Mouse (Mus musculus) layer of hippocampus, postnatal 10 days (tissue): ENCODE measurements at regions not wholly inside any gene's neighbourhood (a gene's known extent, or its start where the extent isn't known, plus 50 kb on each side); places are given as distances from the start of the nearest gene placed in this dataset.
A peak's percentile ranks its signal among the peaks of the same experiment; 100 is the strongest.

Source experiments
- DNase-seq, 2 experiments: peaks; one replicate each; pipeline ENCODE4 v3.0.0; 2021; ENCODE audit warnings: low spot score in 2 of 2

DNA sequence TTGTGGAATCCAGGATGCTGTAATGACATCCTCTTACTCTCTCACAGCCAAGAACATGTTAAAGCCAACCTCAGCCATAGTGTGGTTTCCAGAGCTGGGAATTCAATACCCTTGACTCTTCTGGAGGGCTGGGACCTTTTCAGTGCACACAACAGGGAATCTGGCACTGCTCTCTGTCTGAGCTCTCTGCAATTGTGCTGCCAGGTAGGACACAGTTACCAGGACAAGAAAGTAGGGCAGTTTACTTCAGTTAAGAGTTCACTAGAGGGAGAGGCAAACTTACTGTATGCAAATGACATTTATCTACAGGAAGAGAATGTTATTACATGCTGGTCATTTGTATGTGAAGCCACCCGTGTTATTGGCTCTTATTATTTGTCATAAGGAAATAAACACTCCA lies 197.6 kb downstream of the Arl4a start:
- no peak for DNase-seq

DNA sequence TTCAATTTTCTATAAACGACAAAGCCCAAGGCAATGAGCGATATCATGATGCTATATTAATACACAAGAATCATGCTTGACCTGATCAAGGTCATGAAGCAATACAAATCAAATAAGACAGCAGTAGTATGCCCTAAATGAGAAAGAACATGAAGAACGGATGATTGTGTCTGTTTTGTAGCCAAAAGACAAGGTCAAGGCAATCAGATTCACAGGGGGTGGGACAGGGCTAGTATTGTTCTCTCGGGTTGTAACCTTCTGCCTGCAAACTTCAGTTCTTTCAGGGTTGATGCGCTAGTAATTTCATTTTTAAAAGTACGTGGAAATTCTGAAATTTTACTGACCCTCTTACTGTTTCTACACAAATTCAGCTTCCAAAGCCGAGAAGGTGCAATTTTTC lies 206.7 kb downstream of the Arl4a start:
- no peak for DNase-seq

- DNase-seq = no peak
Observed at GRCm38 (mm10) chr12:39830530-39830929, 207.3 kb downstream of the Arl4a start.

DNA sequence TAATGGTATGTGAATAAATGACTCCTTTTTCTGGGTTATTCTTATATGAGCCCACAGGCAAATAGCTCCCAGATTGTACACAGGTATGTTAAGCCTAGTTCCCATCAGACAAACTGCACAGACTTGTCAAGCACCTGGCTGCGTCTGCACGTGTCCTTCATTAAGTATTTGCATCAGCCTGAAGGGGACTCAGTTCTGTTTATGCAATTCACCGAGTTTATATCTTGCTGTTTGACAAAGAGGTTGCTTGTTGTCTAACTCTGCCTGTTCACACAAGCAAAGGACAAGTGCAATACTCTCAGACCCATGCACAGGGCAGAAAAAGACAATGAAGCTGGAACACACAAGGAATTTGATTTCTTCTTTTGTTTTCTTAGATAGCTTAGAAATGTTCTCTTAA lies 215.2 kb downstream of the Arl4a start:
- DNase-seq = no peak

GRCm38 (mm10) chr12:39801536-39801935 lies 236.3 kb downstream of the Arl4a start:
- no peak for DNase-seq

DNA sequence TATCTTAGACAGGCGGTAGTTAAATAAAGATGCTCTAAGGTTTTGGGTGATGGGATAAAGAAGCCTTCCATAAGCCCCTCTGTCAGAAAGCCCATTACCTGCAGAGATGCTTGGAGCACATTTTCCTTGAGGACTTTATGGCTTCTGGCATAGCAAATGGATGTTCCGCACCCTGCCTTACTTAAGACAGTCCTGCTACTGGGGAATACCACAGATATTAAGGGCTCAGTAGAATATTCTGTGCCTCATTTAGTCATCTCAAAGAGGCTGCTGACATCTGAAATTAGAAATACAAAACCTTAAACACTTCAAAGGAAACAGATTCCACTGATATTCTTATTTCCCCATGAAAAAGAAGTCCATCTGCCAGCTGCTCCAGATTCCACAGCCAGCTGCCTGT lies 240.0 kb downstream of the Arl4a start:
- peak; percentile 5 to 13 for DNase-seq

DNA sequence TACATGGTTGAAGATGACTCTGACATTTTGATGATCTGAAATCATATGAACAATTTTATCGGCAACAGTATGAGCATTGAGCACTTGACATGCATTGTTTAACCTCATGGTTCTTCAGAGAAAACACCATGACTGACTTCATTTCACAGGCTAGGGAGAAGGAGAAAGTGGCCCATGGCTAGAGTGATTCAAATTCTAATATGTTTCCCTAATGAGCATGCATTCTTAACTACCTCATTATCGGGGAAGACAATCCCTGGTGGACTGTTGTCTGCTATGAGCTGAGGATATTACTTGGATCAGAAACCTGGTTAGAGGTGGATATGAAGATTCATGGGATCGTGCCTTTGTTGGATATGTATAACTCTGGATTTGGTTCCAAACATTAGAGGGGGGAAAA lies 240.9 kb downstream of the Arl4a start:
- no peak for DNase-seq

GRCm38 (mm10) chr12:39785026-39785425 lies 252.8 kb downstream of the Arl4a start:
- no peak for DNase-seq

GRCm38 (mm10) chr12:39784532-39784931 lies 253.3 kb downstream of the Arl4a start:
- no peak for DNase-seq

GRCm38 (mm10) chr12:39776173-39776572 lies 261.7 kb downstream of the Arl4a start:
- DNase-seq = no peak

- DNase-seq = no peak
Observed at GRCm38 (mm10) chr12:39766988-39767387, 270.8 kb downstream of the Arl4a start.

DNA sequence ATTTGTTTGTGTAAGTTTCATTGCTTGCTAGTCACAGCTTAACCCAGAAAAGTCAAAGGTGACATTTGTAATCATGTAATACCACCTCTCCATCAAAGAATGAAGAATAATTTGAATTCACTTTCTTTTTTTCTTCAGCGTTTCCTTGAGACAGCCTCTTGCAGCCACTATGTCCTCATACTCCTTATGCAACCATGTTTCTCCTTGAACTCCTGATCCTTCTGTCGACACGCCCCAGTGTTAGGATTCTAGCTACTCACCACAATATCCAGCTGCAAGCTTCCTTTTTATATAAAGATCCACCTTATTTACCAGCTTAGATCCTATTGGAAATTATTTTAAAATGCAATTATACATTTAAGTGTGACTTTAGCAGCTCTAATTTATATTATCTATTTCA lies 274.3 kb downstream of the Arl4a start:
- DNase-seq = no peak

- DNase-seq = no peak
Observed at GRCm38 (mm10) chr12:39761946-39762345, 275.9 kb downstream of the Arl4a start.

DNA sequence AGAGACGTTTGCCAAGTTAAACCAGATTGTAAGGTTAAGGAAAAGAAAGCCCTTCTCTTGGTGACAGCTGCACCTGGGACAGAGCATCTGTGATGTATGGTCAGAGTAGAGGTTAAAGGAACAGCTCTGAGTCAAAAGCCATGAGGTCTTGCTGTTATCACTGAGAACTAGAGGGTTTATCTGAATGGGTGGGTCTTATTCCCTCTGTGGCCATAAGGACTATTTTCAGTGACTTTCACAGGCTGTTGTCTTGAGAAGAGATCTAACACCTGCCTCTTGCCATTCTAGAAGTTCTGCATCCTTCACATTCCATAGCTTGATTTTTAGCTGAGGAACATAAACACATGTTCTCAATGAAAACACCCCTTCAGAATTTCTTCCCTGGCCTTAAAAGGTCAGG lies 276.5 kb downstream of the Arl4a start:
- DNase-seq = no peak

- DNase-seq = no peak
Observed at GRCm38 (mm10) chr12:39757975-39758374, 279.9 kb downstream of the Arl4a start.

DNA sequence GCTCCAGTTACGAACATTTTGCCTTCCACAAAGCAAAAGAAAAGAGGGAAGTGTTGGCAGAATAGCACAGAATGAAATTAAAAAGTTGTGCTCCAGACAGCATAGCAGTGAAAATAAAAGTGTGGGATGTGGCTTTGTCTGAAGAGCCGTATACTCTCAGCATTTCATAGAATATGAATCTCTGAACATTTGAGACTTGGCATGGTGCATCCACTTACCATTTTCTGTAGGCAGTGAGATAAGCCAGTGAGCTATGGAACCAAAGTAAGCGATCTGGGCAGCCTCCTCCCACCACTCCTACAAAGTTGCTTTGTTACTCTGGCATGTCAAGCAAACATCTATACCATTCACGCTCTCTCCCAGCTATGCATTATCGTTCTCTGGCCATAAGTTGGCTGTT lies 286.0 kb downstream of the Arl4a start:
- DNase-seq = no peak

DNA sequence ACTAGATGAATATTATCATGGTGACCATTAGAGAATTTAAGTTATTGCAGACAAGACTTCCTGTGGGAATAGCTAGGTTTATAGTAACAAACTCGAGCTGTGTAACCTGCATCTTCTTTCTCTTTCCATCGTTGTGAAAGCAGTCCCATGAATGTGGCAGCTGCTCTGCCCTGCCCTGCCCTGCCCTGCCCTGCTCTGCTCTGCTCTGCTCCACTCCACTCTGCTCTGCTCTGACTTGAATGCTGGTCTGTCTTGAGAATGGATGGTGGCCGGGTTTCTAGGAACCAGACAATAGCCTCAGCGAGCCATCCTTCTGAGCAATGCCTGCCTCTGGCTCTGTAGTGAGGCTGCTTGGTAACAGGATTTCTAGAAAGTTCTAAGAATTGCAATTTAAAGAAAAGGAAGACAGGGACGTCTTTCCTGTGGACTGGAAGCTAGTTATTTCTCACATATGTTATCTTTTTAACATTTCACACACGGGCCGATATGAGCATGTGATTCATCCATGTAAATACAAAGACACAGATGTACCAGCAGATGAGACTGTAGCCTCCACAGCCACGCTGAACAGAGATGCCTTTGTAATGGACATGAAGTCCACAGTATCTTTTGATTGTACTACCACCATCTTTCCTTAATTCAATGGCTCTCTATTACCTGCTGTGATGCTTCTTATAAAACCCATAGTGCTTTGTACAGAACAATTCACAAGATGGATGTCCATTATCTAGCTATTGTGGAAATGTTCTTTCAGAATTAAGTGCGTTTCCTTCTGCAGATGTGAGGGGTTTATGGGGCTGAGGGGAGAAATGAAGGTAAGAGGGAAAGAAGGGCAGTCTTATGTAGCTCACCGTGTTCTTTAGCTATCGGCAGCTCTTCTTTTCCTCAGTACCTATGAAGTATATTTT lies 295.4 kb downstream of the Arl4a start:
- no peak for DNase-seq

DNA sequence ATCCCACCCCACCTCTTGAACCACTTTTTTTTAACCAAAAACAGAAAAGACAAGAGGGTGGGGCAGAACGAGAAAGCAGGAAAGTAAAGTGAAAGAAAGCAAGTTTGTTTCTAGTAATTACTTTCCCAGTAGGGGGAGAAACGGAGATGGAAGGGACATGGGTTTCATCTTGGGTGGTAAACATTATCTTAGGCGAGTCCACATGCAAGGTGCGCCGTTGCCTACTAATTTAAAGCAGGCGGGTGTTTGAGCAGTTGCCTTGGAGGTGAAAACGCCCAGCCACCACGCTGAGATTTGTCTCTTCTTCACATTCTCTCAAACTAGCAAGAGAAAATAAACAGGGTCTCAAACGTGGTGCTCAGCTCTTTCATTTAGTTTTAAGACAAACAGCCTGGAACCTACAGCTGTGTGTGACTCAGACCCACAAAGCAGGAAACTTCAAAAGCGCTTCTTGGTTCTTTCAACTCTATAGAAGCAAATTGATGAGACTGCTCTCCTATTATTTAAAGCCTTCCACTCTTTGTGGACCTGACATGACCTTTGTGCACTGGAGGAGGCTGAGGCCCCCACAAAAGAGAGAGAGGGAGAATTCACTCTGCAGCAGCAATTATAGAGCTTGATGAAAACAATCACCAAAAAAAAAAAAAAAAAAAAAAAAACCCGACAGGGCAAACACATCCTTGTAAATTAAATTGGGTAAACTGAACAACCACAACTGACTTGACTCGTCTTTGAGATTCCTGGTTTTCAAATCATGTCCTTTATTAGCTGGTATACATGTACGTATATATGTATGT lies 296.6 kb downstream of the Arl4a start:
- no peak for DNase-seq

DNA sequence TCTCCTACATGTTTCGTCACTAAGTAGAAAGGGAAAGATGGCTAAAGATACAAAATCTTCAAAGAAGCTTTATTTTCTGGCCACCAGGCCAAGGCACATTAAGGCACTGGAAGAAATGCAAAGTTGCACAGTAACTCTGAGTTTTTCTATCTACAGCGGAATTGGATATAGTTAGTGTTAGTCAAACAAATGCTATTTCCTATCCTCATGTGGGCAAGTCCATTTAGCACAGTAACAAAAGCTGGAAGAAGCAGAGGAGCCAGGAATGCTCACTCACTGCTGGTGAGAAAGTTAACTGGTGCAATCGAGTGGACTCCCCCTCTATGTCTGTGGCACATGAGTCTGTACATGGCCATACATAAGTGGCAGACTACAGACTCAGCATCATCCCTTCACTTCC lies 300.9 kb downstream of the Arl4a start:
- no peak for DNase-seq

DNA sequence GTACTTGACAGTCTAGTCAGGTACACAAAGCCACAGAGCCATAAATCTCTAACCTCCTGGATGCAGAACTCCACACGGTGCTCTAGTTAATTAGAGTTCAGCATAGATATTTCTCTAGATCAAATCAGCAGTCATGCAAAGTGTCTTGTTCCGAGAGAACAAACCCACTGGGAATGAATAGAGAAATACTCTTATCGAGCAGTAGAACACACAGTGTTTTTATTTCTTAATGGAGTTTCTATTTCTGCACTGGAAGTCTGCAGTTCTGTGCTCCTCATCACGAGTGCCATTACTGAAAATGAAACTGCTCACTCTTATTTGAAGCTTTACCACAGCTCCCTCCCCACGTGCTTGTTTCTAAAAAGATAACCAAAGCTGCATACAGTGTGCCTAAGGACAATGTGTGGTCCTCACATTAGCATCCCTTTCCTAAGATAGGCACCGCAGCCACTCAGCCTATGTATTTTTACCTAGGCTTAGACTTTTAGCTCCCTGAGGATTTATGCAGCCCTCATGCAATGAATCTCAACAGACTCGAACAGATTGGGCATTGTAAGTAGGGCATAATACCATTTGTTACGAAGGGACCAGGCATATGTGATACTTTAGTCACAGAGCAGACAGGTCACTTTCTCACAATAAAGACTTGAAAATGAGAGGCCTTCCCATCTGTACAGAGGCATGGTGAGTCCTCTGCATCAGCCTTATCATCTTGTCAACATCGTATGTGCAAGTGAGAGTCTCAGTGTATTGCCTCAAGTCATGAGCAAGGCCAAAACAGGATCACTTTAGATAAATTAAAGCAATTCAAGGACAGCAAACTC lies 301.5 kb downstream of the Arl4a start:
- no peak for DNase-seq

GRCm38 (mm10) chr12:39734176-39734575 lies 303.6 kb downstream of the Arl4a start:
- no peak for DNase-seq

DNA sequence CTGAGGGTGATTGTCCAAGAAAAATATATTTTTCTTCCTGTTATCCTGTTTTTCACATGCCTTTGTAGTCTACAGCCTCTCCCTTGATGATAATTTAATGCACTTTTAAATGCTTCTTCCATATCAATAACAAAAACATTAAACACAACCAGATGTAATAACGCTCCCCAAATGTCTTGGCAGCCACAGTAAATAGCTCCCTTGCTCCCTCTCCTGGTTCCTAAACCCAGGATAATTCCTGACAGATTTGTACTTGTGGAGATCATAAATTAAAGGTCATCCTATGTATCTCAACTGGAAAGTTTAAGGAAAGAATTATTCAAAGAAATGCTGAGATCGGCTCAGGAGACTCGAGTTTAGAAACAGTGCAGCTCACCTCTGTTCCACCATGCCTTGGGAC lies 306.6 kb downstream of the Arl4a start:
- no peak for DNase-seq
